Mouse (Mus musculus) layer of hippocampus, postnatal 36 days (tissue): ENCODE results near the gene Olfr1280. TPM values are rescaled to one million over a fixed set of nuclear protein-coding genes. Genes with fewer than 3 reads are reported as not detected.
"Not testable (repeated sequence)": the region's sequence is repeated elsewhere in the genome, so short reads cannot be mapped to it uniquely, and the experiment has no call there.

Source experiments
- DNase-seq, 2 experiments: peaks; one replicate each; pipeline ENCODE4 v3.0.0; 2022
- total RNA-seq, 2 experiments: library from RNA; stranded (reverse); gene quantifications; 2 replicates each; pipeline ENCODE4 v1.2.3; 2021

Gene Olfr1280
- not detected for total RNA-seq

GRCm38 (mm10) chr2:111313717-111314116, at the start of gene Olfr1280:
Olfr1280 (plus strand) TSS chr2:111314017.
- no peak for DNase-seq

DNA sequence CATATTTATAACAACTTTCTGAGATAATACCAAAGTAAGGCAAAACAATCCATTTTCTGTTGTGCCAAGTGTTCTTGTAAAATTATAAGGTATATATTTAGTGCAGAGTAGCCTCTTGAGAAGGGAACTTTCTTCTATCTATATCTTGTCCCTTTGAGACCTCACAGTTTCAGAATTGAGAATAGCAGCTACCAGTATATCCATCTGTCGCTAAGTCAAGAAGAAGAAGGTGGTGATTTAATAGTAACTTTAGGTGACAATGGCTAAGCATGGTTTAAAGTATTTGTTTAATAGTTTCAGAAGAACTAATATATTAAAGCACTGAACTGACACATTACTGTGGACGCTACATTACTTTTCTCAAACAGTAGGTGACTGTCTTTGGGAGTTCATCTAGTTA, 39.8 kb upstream of the Olfr1280 start, which contains the start of gene Olfr1277:
Olfr1277 (minus strand) TSS at position 101 of the 400 bp plus-strand sequence.
- DNase-seq, result no peak

DNA sequence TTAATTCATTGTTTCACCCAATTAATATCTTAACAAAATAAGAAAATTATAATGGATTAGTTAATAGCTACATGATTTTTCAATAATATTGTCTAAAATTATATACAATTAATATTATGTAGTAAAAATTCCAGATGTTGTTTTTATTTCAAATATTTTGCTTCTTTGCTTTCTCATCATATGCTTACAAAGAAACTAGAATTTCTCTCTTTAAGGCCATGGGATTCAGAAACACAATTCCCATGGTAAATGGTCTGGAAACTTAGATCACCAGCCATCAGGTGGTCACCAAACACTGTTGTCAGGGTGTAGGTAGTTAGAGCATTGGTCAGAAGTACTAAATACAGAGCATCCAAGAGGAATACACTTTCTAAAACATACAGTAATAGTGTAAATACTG, 24.0 kb upstream of the Olfr1280 start, which contains the start of gene Olfr1278:
Olfr1278 (plus strand) TSS at position 301 of the 400 bp plus-strand sequence.
- no peak for DNase-seq

- no peak for DNase-seq
Measured at GRCm38 (mm10) chr2:111298541-111298940, 15.3 kb upstream of the Olfr1280 start.

DNA sequence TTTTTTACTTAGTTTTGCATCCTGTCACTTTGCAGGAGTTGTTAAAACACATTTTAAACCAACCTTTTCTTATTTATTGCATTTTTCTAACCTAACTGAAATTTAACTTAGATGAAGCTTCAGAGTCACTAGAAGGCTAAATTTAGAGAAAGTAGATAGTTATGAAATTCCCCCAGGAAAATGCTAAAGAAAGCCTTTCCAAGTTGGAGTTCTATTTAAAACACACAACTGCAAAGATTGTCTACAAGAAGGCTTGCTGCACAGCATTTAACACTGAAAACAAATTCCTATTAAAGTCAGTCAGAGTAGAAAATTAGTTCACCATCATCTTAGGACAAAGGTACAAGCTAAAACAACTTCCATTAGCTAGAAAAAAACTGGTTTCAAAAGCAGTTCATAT, 13.4 kb upstream of the Olfr1280 start, which contains the start of gene Olfr1279:
Olfr1279 (plus strand) TSS at position 262 of the 400 bp plus-strand sequence.
- no peak for DNase-seq

- DNase-seq, result no peak
Measured at GRCm38 (mm10) chr2:111326220-111326619, 12.4 kb downstream of the Olfr1280 start, which contains the start of gene Olfr1281. Olfr1281 (plus strand) TSS chr2:111326520.

- not testable (repeated sequence) for DNase-seq
Measured at GRCm38 (mm10) chr2:111333721-111334120, 19.9 kb downstream of the Olfr1280 start.

GRCm38 (mm10) chr2:111335976-111336375, 22.2 kb downstream of the Olfr1280 start, which contains the start of gene Olfr1282:
Olfr1282 (minus strand) TSS chr2:111336076.
- no peak for DNase-seq

DNA sequence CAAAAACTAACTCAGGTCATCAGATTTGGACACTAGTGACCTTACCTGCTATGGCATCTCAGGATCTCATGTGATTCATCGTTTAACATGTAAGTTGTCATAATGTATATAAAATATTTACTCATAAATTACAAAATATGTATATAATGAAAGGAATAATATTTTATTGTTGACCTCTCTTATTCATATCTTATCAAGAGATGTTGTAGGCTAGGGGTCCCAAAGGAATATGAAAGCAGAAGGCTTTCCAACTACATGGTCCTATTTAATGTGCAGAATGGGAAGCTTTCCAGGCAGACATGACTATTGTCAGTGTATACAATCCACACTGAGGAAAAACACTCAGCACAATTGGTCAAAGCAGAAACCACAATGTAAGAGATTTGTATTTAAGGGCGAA, 52.7 kb downstream of the Olfr1280 start, which contains the start of gene Olfr1283:
Olfr1283 (plus strand) TSS at position 301 of the 400 bp plus-strand sequence.
- DNase-seq, result no peak

- no peak for DNase-seq
Measured at GRCm38 (mm10) chr2:111375222-111375621, 61.4 kb downstream of the Olfr1280 start, which contains the start of gene Olfr1284. Olfr1284 (plus strand) TSS chr2:111375522.

Other genes with a start within 250 kb of the Olfr1280 start
- gene Gm13941, start 208.0 kb upstream of the Olfr1280 start, total RNA-seq, result not detected
- not detected for gene Gm15130, start 161.1 kb upstream of the Olfr1280 start, total RNA-seq
- gene 4930430A15Rik, start 84.4 kb upstream of the Olfr1280 start, total RNA-seq, result not detected
- not detected for gene Olfr1275, start 78.7 kb upstream of the Olfr1280 start, total RNA-seq
- not detected for gene Olfr1276, start 59.5 kb upstream of the Olfr1280 start, total RNA-seq
- not detected for gene Olfr1277, start 39.9 kb upstream of the Olfr1280 start, total RNA-seq
- gene Olfr1278, start 23.9 kb upstream of the Olfr1280 start, total RNA-seq, result not detected
- gene Olfr1279, start 13.4 kb upstream of the Olfr1280 start, total RNA-seq, result not detected
- not detected for gene Olfr1281, start 12.5 kb downstream of the Olfr1280 start, total RNA-seq
- not detected for gene Olfr1282, start 22.1 kb downstream of the Olfr1280 start, total RNA-seq
- gene Olfr1283, start 52.8 kb downstream of the Olfr1280 start, total RNA-seq, result not detected
- not detected for gene Olfr1284, start 61.5 kb downstream of the Olfr1280 start, total RNA-seq
- not detected for gene Olfr1286, start 109.1 kb downstream of the Olfr1280 start, total RNA-seq
- gene Olfr1287, start 135.1 kb downstream of the Olfr1280 start, total RNA-seq, result not detected
- not detected for gene Olfr1288, start 160.1 kb downstream of the Olfr1280 start, total RNA-seq
- not detected for gene Olfr1289, start 166.8 kb downstream of the Olfr1280 start, total RNA-seq
- gene Olfr1290, start 179.8 kb downstream of the Olfr1280 start, total RNA-seq, result not detected
- gene Olfr1291-ps1, start 183.2 kb downstream of the Olfr1280 start, total RNA-seq, result not detected
- not detected for gene Olfr1293-ps, start 211.2 kb downstream of the Olfr1280 start, total RNA-seq
- gene Olfr1294, start 226.3 kb downstream of the Olfr1280 start, total RNA-seq, result not detected